Mouse (Mus musculus) neural tube, embryonic 10.5 days (tissue): Measurements from ENCODE around the gene Golm1.
"Not testable (repeated sequence)": the region's sequence is repeated elsewhere in the genome, so short reads cannot be mapped to it uniquely, and the experiment has no call there.

Experiments used
- DNase-seq: peaks from one replicate; pipeline ENCODE4 v3.0.0-alpha.2; 2017; ENCODE audit warnings: low spot score; ENCODE audit errors: extremely low spot score

Golm1 gene

DNA sequence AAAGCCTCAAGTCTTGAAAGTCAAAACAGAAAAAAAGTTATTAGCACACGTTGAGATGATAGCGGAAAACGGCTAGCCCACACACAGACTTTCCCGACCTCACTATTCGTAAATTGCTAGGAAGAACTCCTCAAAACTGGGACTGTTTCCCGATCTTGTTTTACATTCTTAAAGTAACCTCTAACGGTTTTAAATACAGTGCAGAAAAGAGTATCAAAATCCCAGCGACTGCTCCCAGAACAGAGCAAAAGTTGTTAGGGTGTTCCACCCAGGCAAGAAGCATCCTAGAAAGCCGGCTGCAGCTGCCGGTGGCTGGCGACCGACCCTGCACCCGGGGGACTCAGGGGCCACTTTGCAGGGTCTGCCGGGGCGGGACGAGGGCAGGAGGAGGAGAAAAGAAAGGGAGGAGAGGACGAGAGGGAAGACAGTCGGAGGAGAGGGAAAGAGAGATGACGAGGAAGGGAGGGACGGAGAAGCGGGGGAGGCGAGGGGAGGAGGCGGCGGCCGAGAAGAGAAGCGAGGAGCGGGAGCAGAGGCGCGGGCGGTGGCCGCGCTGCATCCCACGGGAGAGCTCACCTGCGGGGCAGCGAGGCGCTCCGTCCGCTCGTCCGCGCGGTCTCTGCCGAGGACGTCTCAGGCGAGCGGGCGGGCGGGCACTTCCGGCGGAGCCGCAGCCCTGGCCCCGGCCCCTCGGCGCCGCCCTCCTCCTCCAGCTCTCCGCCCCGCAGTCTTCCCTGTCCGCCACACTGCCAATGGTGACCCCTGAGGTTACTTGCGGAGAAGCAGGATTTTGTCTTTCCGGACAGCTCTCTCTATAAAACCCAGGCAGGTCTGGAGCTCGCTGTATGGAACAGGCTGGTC, at the start of gene Golm1:
TSS of gene Golm1 (minus strand) at position 661 of the 861 bp plus-strand sequence.
- DNase-seq, result peak; percentile 80

DNA sequence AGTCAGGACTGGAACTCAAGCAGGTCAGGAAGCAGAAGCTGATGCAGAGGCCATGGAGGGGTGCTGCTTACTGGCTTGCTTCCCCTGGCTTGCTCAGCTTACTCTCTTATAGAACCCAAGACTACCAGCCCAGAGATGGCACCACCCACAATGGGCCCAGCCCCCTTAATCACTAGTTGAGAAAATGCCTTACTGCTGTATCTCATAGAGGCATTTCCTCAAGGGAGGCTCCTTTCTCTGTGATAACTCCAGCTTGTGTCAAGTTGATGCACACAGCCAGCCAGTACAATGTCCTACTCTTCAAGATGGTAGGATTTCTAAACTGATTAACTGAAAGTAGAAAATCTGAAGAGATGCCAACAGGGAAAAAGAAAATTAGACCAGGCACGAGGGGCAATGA, 46.5 kb upstream of the Golm1 start:
- DNase-seq, result not testable (repeated sequence)

DNA sequence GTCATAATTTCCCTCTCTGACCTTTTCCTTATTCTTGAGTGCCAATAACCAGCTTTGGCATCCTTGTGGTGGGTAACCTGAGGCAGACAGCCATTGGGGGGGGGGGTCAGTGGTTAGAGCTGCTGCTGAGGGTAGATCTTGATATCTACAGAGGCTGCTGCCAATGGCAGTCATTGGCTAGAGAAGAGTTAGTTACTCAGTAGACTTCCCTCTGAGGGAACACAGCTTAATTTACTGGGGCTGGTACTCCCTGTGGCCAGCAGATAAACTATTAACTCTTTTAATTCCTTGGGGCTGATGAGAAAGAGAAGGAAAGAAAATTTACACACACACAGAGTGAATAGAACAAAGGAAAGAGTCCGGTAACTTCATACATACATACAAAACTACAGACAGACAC, 43.9 kb upstream of the Golm1 start:
- DNase-seq, result no peak

DNA sequence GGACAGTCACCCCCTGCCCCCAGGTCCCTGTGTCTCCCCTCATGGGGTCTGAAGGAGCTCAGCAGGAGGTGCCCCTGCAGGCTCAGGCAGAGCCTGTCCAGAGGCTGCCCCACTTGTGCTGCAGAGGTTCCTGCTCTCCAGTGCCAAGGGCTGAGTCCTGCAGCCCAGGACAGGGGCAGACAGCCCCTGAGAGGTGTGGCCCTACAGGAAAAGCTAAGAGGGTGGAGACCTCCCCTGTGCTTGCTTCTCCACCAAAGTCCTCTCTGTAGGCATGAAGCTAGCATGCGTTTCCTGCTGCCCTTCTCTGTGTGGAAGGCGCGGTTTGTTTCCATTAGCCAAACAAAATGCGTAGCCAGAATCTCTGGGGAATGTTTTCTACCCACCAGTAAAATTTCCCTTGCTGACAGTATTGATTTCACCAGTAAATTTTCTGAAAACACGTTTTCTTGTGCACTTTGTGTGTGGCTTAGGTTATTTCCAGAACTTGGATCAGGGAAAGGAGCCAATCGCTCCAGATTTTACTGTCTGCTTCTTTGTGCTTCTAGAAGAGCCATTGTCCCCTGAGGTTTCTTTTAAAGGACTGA, 43.3 kb upstream of the Golm1 start:
- not testable (repeated sequence) for DNase-seq

DNA sequence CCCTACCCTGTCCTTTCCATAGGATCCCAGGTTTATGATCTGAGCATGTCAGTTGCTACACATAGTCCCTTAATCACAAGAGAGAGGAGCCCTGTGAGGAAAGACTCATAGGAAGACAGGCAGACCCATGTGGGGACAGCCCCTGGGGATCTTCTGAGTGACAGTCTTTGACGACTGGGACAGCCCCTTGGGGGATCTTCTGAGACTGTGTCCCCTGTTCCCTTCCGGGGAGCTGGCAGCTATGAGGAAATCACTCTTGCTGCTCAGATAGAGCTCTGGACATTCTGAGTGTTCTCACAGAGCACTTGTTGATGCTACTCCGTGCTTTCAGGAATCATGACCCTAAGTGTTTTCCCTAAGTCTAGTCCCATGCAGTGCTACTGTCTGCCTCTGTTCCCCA, 38.1 kb upstream of the Golm1 start:
- no peak for DNase-seq

DNA sequence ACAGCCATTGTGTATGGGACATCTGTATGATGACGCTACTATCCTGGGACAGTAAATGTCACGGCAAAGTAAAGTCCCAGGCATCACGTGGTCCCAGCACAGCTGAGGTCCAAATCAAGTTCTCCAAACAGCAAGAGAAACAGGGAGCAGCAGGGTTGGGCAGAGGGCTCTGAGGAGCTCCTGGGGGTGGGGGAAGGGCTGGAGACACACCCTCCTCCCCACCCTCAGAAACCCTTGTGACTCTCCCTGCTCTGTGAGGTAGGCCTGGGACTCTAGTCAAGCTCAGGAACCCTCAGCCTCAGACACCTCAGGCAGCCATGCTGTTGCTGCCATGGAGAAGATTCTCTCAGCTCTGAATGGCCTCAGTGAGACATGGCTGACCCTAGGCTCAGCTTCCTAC, 36.4 kb upstream of the Golm1 start, which contains the start of gene Spata31d1b:
TSS of gene Spata31d1b (plus strand) at position 301 of the 400 bp plus-strand sequence.
- DNase-seq, result not testable (repeated sequence)

DNA sequence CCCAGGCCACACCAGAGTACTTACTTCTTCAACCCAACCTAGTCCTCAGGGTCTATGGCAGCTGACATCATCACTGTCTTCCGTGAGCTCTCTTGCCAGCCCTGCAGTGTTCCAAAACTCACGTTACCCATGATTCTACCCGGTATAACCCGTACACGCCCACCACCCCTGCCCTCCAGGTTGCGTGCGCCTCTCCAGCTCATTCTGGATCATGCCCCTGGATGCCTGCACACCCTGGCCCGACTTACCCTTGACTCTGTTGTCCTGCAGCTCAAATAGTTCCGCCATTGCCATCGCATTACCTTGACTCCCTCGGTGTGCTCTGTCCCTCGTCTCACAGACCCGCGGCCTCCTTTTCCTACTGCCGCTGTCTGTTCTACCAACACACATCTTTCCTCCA, 34.6 kb upstream of the Golm1 start, which contains the start of gene Spata31d1a:
TSS of gene Spata31d1a (minus strand) at position 101 of the 400 bp plus-strand sequence.
- no peak for DNase-seq

DNA sequence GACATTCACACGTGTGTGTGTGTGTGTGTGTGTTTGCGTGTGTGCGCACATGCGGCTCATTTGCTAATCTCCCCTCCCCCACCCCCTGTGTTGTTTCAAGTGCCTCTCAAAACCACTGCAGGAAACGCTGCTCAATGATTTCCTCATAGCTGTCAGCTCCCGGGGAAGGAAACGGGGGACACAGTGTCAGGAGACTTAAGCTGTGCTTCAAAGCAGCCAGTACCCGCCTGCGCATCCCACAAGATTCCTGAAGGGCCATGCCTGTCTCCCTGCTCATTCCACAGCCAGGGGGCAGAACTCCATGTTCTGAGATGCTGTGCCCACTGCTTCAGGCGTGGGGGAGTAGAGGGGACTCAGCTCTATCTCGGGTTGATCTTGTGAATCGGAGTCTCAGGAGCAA, 29.0 kb upstream of the Golm1 start:
- no peak for DNase-seq

DNA sequence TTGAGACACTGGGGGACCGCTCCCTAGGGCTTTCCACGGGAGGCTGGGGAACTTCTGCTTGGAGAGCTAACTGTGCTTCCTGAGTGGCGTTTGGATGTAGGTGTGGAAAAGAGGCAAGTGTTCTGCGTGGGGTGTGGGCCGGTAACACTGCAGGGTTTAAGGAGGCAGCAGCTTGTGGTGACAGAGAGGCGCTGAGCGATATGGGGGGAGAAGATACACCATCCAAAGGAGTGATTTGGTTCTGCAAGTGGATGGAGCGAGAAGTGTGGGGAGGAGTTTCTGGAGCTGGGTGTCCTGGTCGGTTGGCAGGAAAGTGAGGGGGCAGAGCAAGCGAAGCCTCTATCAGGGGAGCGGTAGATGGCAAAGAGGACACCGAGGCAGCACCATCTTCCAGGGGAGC, 27.9 kb upstream of the Golm1 start:
- DNase-seq, result no peak

DNA sequence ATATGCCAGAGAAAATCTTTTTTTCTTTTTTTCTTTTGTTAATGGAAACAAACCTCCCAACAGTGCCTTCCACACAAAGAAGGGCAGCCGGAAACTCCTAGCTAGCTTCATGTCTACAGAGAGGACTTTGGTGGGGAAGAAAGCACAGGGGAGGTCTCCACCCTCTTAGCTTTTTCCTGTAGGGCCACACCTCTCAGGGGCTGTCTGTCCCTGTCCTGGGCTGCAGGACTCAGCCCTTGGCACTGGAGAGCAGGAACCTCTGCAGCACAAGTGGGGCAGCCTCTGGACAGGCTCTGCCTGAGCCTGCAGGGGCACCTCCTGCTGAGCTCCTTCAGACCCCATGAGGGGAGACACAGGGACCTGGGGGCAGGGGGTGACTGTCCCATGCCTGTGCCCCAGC, 24.5 kb upstream of the Golm1 start:
- DNase-seq, result not testable (repeated sequence)

DNA sequence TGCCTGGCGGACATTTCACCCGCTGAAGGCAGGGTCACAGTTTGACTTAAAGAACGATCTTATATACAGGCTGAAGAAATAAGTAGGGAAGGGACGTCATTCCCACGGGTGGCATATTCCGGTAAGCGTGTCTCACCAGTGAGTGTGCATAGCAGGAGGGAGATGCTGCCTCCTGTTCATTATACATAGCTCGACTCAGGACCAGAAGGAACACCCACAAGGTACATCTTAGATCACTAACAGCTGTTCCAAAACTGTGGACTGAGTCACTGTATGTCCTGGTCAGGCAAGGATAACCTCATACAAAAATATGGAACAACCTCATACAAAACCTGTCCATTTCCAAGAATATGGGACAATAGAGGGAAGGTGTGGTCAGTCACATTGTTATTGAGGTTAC, 23.5 kb upstream of the Golm1 start:
- no peak for DNase-seq

DNA sequence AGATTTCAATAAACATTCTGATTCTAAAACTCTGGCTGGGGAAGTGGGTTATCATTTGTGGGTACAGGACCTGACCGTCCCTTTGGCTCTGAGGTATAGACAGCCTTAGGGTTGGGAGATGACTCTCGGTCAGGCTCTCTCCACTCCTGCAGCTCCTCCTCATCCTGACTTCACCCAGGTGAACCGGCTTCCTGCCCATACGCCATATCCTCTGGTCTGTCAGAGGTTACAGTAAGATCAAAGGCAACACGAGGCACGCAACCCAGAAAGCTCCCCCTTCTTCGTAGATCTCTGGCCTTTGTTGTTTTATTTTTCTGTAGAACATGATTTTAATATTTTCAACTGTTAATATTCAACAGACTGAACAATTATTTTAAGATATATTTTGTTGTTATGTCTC, 20.2 kb upstream of the Golm1 start:
- DNase-seq, result no peak

DNA sequence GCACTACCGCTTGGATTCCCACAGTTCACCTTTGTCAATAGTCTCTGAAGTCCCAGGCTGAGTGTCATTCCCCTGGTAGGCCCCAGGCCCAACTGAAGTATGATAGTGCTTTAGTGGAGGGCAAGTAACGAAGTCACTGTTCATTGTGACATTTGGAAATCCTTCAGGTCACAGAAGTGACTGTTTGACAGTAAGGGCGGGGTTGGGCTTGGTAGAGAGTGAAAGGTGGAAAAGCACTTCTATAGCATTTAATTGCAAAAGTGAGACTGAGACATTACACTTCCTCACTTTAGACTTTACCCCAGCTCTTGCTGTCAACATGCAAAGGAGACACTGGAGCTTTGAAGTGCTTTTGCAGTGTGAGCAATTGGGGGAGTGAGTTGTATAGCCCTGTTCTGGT, 18.4 kb upstream of the Golm1 start, which contains the start of gene 4921517D22Rik:
TSS of gene 4921517D22Rik (minus strand) at position 101 of the 400 bp plus-strand sequence.
- no peak for DNase-seq

DNA sequence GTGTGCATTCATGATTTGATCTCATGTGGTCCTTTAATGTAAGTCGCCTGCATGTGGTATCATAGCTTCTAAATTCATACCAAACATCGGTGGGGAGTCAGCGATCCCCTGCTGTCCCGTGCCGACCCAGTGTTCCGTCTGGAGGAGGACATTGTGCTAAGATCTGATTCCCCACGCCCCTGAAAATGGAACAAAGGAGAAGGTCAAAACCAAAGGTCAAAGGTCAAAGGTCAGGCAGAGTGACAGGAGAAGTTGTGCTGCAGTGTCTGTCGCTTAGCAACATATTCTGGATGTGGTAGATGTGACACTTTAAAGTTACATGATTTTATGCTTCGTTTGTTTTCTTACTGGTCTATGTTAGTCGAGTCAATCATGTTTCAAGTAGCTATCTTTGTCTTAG, 15.9 kb upstream of the Golm1 start:
- peak; percentile 55 for DNase-seq

DNA sequence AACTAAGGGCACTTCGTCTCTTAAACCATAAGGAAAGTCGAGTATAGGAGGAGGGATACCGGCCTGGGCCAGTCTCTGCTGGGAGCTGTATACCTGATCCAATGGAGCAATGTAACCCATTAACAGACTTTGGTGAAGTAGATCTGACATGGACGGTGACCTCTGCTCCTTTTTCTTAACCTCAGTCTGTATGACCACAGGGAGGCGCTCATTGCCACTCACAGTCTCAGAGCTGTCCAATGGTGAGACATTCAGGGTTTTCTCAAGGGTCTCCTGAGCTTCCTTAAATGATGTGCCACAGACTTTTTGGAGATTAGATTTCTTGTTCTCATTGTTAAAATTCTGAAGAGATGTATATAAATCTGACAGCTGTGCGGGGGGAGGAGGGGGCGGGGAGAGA, 15.0 kb upstream of the Golm1 start:
- no peak for DNase-seq

DNA sequence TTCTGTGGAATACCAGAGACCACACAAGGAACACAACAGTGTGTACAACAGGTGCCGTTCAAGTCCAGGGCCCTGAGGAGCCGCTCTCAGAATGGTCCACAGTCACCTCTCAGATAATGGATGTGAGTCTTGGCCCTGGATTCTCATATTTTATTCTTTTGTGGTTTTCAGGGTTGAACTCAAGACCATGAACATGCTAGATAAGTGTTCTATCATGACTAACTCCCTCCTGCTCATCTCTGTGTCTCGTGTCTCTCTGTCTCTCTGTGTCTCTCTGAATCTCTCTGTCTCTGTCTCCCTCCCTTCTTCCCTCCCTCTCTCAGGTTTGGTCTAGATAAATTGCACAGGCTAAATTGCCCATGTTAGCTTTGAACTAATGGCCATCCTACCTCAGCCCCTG, 14.2 kb upstream of the Golm1 start:
- no peak for DNase-seq

DNA sequence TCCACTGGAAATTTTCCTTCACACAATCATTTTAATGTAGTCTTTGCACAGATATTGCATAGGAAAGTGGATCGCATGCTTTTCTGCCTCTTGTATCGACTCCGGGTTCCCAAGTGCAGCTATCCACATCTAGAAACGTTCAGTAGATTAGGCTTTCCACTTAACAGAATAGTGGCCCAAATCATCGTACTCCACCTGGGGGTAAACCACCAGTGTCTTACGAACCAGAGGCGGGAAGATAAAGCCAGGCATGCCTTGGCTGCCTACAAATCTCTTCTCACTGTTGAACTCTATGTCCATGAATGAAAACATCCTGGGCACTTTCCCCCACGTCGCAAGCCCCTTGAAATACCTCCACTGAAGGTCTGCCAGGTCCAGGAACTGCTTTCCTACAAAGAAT, 13.7 kb upstream of the Golm1 start:
- DNase-seq, result no peak

DNA sequence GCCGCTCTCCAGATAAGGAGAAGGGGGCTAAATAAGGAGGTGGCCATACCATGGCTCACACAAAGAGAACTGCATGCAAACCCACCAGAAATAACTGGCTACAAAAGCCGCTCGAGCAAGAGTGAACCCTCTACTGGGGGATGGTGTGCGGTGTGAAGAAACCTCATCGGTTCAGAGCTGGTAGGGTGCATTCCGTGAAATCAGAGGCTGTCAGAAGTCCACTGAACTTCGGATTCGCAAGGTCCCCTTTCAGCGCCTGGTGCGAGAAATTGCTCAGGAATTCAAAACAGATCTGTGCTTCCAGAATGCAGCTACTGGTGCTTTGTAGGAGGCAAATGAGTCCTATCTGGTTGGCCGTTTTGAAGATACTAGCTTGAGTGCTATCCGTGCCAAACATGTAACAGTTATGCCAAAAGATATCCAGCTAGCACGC, 12.7 kb upstream of the Golm1 start:
- no peak for DNase-seq

DNA sequence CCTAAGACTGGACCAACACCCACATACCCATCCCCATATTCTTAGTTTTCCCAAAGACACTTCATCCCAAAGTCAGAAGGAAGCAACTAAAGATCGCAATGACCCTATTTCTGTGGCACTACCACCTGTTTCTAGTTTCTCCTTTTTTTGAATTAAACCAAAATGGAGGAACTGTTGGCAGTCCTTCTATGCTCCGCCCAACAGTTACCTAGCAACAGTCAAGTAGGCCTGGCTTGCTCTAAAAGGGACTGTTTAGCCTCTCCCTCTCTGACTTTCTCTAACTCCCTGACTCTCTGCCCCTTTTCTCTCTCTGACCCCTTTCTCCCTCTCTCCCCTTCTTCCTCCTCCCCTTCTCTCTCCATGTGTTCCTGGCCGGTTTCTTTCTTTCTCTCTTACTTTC, 9.6 kb upstream of the Golm1 start:
- no peak for DNase-seq

DNA sequence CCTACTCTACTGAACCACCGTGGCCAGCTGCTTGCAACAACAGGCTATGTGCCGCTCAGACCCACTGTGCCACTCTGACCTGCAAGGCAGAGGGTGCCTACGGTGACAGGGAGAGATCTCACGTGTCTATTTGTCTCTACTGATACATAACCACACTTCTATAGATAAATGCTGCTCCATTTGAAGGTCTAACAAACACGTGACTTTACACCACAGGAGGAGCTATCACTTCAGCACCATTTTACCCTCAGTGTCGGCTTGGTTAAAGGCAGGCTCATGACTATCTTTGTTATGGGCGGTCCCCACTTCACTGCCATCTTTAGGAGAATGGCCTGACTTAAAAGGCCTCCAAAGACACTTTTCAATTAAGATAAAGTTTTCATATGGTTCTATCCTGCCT, 7.0 kb upstream of the Golm1 start:
- DNase-seq, result no peak

DNA sequence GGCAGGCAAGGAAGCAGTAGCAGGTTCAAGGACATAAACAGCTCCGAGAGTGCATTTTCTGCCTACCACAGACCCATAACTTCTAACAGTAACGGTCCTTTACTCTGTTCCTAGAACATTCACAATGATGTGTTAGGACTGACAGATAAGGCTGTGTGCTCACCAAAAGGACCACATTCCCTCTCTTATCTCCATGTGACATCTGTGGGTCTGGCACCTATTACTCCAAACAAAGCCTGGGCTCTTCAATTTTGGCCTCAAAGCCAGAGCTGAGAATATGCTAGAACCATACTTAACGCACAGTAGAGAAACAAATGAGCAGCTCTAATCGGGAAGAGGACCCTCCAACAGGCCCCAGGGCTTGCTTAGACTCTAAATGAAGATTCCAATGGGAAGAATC, 4.3 kb upstream of the Golm1 start:
- DNase-seq, result no peak

DNA sequence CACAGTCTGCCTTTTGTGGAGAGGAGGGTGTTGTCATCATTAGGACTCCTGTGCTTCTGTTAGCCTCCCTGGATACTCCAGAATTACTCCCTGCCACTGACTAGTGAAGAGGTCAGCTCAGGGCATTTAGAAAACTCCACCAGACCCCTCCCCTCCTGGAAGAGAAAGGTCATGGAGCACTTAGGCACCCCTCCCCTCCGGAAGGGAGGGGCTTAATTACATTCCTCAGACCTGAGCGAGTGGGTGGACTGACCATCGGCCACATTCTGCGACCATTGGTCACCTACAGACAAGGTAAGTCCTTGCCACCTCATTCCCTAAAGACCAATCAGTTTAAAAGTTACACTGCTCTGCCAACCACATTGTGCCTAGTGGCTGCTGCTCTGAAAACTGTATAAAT, 3.7 kb upstream of the Golm1 start:
- DNase-seq, result no peak
